Mouse (Mus musculus) layer of hippocampus, postnatal 10 days (tissue): Measurements from ENCODE around the gene Spry1. TPM values are rescaled to one million over a fixed set of nuclear protein-coding genes. Genes with fewer than 3 reads are reported as not detected.

Experiments
- DNase-seq, 2 experiments: peaks; one replicate each; pipeline ENCODE4 v3.0.0; 2021; ENCODE audit warnings: low spot score in 2 of 2
- total RNA-seq, 2 experiments: library from RNA; stranded (reverse); gene quantifications; 2 replicates each; pipeline ENCODE4 v1.2.3; 2021

The Spry1 gene
- total RNA-seq, 2 experiments from 2014 or later: 17.1 to 18.2 TPM

GRCm38 (mm10) chr3:37669100-37669499 is 29.4 kb downstream of the Spry1 start:
- no peak for DNase-seq

- no peak for DNase-seq
These were observed 32.7 kb downstream of the Spry1 start for GRCm38 (mm10) chr3:37672266-37673040.

- DNase-seq: no peak
These were observed 33.9 kb downstream of the Spry1 start for GRCm38 (mm10) chr3:37673513-37674261.

GRCm38 (mm10) chr3:37675056-37675525 is 35.3 kb downstream of the Spry1 start:
- DNase-seq: no peak

GRCm38 (mm10) chr3:37676291-37676690 is 36.5 kb downstream of the Spry1 start:
- no peak for DNase-seq

GRCm38 (mm10) chr3:37686219-37686618 is 46.5 kb downstream of the Spry1 start:
- no peak for DNase-seq

GRCm38 (mm10) chr3:37686751-37687150 is 47.0 kb downstream of the Spry1 start:
- no peak for DNase-seq

- peak; percentile 30 to 38 for DNase-seq
These were observed 47.6 kb downstream of the Spry1 start for GRCm38 (mm10) chr3:37687158-37687980.

- DNase-seq: no peak
These were observed 53.2 kb downstream of the Spry1 start for GRCm38 (mm10) chr3:37692945-37693344.

- no peak for DNase-seq
These were observed 53.8 kb downstream of the Spry1 start for GRCm38 (mm10) chr3:37693552-37693951.

Other genes starting within 250 kb of the Spry1 start
- 10 to 100 TPM; 20.0 to 25.6 TPM for gene Spata5, start 220.1 kb upstream of the Spry1 start, total RNA-seq
- 1 to 10 TPM; 5.3 to 8.0 TPM for gene Nudt6, start 219.7 kb upstream of the Spry1 start, total RNA-seq
- gene Gm5148, start 84.5 kb downstream of the Spry1 start, total RNA-seq: 1 to 10 TPM; 2.1 to 2.5 TPM